Mouse (Mus musculus) embryonic facial prominence, embryonic 11.5 days (tissue): ENCODE measurements around the gene Olfr67. TPM values are rescaled to one million over a fixed set of nuclear protein-coding genes. Genes with fewer than 3 reads are reported as not detected.
"Not testable (repeated sequence)": the region's sequence is repeated elsewhere in the genome, so short reads cannot be mapped to it uniquely, and the experiment has no call there.

Experiments
- ATAC-seq: fragments of 200-750 bp; cut with Nextera tagmentation; replicated peaks from 2 replicates; pipeline ENCODE4 v1.8.0; 2017; ENCODE audit warnings: low read depth; ENCODE audit not compliant: insufficient number of reproducible peaks, low FRiP score, low TSS enrichment
- DNase-seq: peaks from one replicate; pipeline ENCODE4 v3.0.0-alpha.2; 2015; ENCODE audit warnings: low spot score
- H3K27ac ChIP-seq: fragments of 300-500 bp; sonication (generic); replicated peaks from 2 replicates; pipeline ENCODE4 v1.5.1; 2014; ENCODE audit warnings: mild to moderate bottlenecking, low read depth, low read length, control low read depth
- H3K27me3 ChIP-seq: fragments of 300-500 bp; sonication (generic); 2 replicates; pipeline ENCODE4 v1.6.1; 2014; ENCODE audit warnings: mild to moderate bottlenecking, low read length, moderate library complexity, mixed read lengths; ENCODE audit not compliant: control insufficient read depth, insufficient read depth
- H3K36me3 ChIP-seq: fragments of 300-500 bp; sonication (generic); replicated peaks from 2 replicates; pipeline ENCODE4 v1.6.1; 2014; ENCODE audit warnings: low read depth, mild to moderate bottlenecking, low read length, moderate library complexity, mixed read lengths; ENCODE audit not compliant: control insufficient read depth, insufficient read depth
- H3K4me1 ChIP-seq: fragments of 300-500 bp; sonication (generic); 2 replicates; pipeline ENCODE4 v1.6.1; 2014; ENCODE audit warnings: low read length, mixed read lengths; ENCODE audit not compliant: control insufficient read depth, insufficient read depth
- H3K4me2 ChIP-seq: fragments of 300-500 bp; sonication (generic); 2 replicates; pipeline ENCODE4 v1.6.1; 2014; ENCODE audit warnings: low read depth, mild to moderate bottlenecking, control low read depth, low read length, moderate library complexity
- H3K4me3 ChIP-seq: fragments of 300-500 bp; sonication (generic); 2 replicates; pipeline ENCODE4 v1.5.1; 2014; ENCODE audit warnings: low read depth, low read length, control low read depth
- H3K9ac ChIP-seq: fragments of 300-500 bp; sonication (generic); replicated peaks from 2 replicates; pipeline ENCODE4 v1.6.1; 2014; ENCODE audit warnings: mild to moderate bottlenecking, control low read depth, low read length
- H3K9me3 ChIP-seq: fragments of 300-500 bp; sonication (generic); replicated peaks from 2 replicates; pipeline ENCODE4 v1.6.1; 2016; ENCODE audit warnings: mild to moderate bottlenecking, low read length, inconsistent platforms, mixed read lengths; ENCODE audit not compliant: control insufficient read depth
- WGBS: fragments of 180-500 bp; shearing (Covaris S2); extraction: QIAGEN DNeasy Blood & Tissue Kit; methylation state at CpG from one replicate; pipeline ENCODE4 v1.1.7; 2014; 5-methylcytosine and 5-hydroxymethylcytosine counted together
- polyA plus RNA-seq: library from polyadenylated mRNA; unstranded; fragments of >200 nt; fragmentation: Nextera tagmentation; extraction: Ambion mirVana; gene quantifications from 2 replicates; pipeline ENCODE4 v1.2.1, GENCODE M21; 2014

Gene Olfr67
- polyA plus RNA-seq, result not detected in 2 replicates

DNA sequence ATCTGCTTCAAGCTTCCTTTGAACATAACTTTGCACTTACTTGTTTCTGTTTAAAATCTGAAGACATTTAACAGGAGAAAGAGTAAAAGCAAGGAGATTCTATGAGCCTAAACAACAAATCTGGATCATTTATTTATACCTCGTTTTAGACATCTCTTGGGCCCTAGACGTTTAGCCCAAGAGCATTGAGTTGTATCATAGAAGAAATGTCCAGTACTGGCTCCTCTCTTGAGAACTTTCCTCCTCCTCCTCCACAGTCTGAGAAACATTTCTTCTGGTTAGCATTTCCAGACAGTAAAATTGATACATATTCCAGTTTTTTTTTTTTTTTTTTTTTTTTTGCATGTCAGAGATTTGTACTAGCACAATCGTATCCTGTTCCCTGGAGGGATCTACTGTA is at the start of gene Olfr67:
TSS of gene Olfr67 (minus strand) at position 101 of the 400 bp plus-strand sequence.
- Histone ChIP-seq H3K4me3 (no peak within 1 kb of the TSS), H3K27ac (no peak within 1 kb of the TSS), H3K36me3 (no peaks in the 10 kb centered on the region), H3K4me2 (no peak within 1 kb of the TSS), H3K9me3 (no peaks in the 10 kb centered on the region), H3K4me1 (no peaks in the 10 kb centered on the region), H3K27me3 (no peaks in the 10 kb centered on the region), H3K9ac (no peak within 1 kb of the TSS)
- no peak for ATAC-seq
- no peak for DNase-seq
- 79% methylated on average over 3 of the region's 3 CpGs for WGBS

GRCm38 (mm10) chr7:103840268-103840667 is 48.6 kb upstream of the Olfr67 start, which contains the start of gene Hbb-bh2:
Gene Hbb-bh2 (minus strand): TSS chr7:103840520.
- Histone ChIP-seq H3K36me3 (no peaks in the 10 kb centered on the region), H3K9me3 (no peaks in the 10 kb centered on the region), H3K4me3 (no peak within 1 kb of the TSS), H3K4me1 (no peaks in the 10 kb centered on the region), H3K9ac (no peak within 1 kb of the TSS), H3K27ac (no peak within 1 kb of the TSS), H3K27me3 (no peaks in the 10 kb centered on the region), H3K4me2 (no peak within 1 kb of the TSS)
- ATAC-seq (no peak), DNase-seq (no peak)
- WGBS, result 77% methylated on average over 3 of the region's 3 CpGs

GRCm38 (mm10) chr7:103827808-103828207 is 36.2 kb upstream of the Olfr67 start, which contains the start of gene Hbb-bs:
Gene Hbb-bs (minus strand): TSS chr7:103828096.
- no peak for ATAC-seq
- Histone ChIP-seq H3K36me3 (no peaks in the 10 kb centered on the region), H3K27ac (no peak within 1 kb of the TSS), H3K9ac (no peak within 1 kb of the TSS), H3K4me3 (no peak within 1 kb of the TSS), H3K4me2 (no peak within 1 kb of the TSS), H3K27me3 (no peaks in the 10 kb centered on the region), H3K9me3 (no peaks in the 10 kb centered on the region), H3K4me1 (no peaks in the 10 kb centered on the region)
- WGBS, result 90% methylated on average over 4 of the region's 4 CpGs
- DNase-seq, result no peak

DNA sequence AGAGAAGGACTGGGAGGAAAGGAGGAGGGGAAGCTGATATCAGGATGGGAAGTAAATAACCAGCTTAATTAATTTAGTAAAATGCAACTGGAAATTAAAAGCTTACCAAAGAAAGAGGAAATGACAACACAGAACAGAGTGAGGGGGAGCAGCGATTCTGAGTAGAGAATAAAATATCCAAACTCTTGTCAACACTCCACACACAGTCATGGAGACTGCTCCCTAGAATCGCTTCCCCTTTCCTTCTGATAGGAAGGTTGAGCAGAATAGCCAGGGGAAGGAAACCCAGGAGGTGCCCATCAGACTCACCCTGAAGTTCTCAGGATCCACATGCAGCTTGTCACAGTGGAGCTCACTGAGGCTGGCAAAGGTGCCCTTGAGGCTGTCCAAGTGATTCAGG is 35.5 kb upstream of the Olfr67 start:
- not testable (repeated sequence) for H3K27ac ChIP-seq, H3K4me1 ChIP-seq, H3K27me3 ChIP-seq, DNase-seq, H3K9me3 ChIP-seq, H3K4me3 ChIP-seq, ATAC-seq, H3K4me2 ChIP-seq, H3K9ac ChIP-seq, H3K36me3 ChIP-seq
- no CpG with 5 or more reads among the region's 2 CpGs for WGBS

DNA sequence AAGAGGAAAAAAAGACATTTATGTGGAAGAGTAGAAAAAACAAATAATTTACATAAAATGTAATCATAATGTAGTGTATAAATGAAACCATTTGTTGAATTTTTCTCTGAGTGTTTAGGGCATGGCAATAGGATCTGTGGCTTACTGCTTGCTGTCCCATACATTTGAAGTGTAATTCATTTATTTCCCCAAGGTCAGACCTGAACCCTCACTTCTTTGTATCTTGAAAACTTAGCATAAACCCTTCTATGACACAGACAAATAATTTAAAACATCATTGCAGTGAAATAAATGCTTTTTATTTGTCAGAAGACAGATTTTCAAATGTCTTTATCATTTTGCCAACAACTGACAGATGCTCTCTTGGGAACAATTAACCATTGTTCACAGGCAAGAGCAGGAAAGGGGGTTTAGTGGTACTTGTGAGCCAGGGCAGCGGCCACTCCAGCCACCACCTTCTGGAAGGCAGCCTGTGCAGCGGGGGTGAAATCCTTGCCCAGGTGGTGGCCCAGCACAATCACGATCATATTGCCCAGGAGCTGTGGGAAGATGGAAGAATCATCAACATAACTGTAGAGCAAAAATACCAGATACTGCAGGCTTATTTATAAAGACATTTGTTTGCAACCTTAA is 34.8 kb upstream of the Olfr67 start:
- Histone ChIP-seq H3K36me3 (no peaks in the 10 kb centered on the region), H3K4me1 (no peaks in the 10 kb centered on the region), H3K27ac (no peak overlapping the region), H3K4me2 (no peak overlapping the region), H3K9me3 (no peaks in the 10 kb centered on the region), H3K4me3 (no peak overlapping the region), H3K27me3 (no peaks in the 10 kb centered on the region), H3K9ac (no peak overlapping the region)
- DNase-seq (no peak), ATAC-seq (no peak)
- 52% methylated on average over 3 of the region's 3 CpGs for WGBS

- Histone ChIP-seq H3K4me2 (no peak overlapping the region), H3K4me3 (no peak overlapping the region)
- WGBS, result 94% methylated on average over 3 of the region's 3 CpGs
Measured at GRCm38 (mm10) chr7:103825536-103826254, 34.1 kb upstream of the Olfr67 start.

DNA sequence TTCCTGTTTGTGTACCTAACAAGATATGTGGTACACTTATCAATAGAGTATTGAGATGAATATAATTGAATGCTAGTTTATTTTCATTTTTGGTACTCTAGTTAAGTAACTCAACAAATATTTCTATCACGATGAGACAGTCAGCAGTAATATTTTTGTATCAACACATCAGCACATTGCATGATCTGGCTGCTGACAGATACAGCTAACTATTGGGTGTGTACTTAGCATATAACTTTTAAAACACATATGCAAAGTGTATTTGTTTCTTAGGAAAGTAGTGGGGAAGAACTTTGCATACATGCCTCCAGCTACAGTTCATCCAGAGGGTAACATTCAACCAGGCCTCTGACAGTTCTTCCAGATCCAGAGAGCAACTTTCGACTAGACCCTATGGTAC is 33.0 kb upstream of the Olfr67 start:
- ATAC-seq (no peak), DNase-seq (no peak)
- Histone ChIP-seq H3K36me3 (no peaks in the 10 kb centered on the region), H3K9me3 (no peaks in the 10 kb centered on the region), H3K4me3 (no peak overlapping the region), H3K4me1 (no peaks in the 10 kb centered on the region), H3K9ac (no peak overlapping the region), H3K4me2 (no peak overlapping the region), H3K27ac (no peak overlapping the region), H3K27me3 (no peaks in the 10 kb centered on the region)
- WGBS, result 90% methylated on average over 2 of the region's 2 CpGs

More at GRCm38 (mm10) chr7:103825536-103826254, 34.1 kb upstream of the Olfr67 start:
- no peaks in the 10 kb centered on the region for H3K4me1 ChIP-seq
- no peak overlapping the region for H3K9ac ChIP-seq
- no peak overlapping the region for H3K27ac ChIP-seq
- DNase-seq (no peak), ATAC-seq (no peak)
- H3K36me3 ChIP-seq, result no peaks in the 10 kb centered on the region
- H3K27me3 ChIP-seq, result no peaks in the 10 kb centered on the region
- H3K9me3 ChIP-seq, result no peaks in the 10 kb centered on the region

GRCm38 (mm10) chr7:103815085-103815484 is 23.5 kb upstream of the Olfr67 start:
- H3K27ac ChIP-seq, H3K4me2 ChIP-seq, H3K27me3 ChIP-seq, H3K9me3 ChIP-seq, ATAC-seq, DNase-seq, H3K9ac ChIP-seq, H3K36me3 ChIP-seq, H3K4me1 ChIP-seq, H3K4me3 ChIP-seq: not testable (repeated sequence)
- 67% methylated on average over 1 of the region's 2 CpGs for WGBS
